Mouse (Mus musculus) midbrain, embryonic 11.5 days (tissue): ENCODE results near the gene Hsd17b11. TPM values are rescaled to one million over a fixed set of nuclear protein-coding genes. Genes with fewer than 3 reads are reported as not detected.

ENCODE experiments used
- ATAC-seq: fragments of 200-750 bp; cut with Nextera tagmentation; 2 replicates; pipeline ENCODE4 v1.8.0; 2017; ENCODE audit warnings: moderate TSS enrichment, moderate library complexity; ENCODE audit not compliant: low FRiP score
- DNase-seq: peaks from one replicate; pipeline ENCODE4 v3.0.0; 2015; ENCODE audit warnings: low spot score; ENCODE audit errors: missing footprints
- H3K27ac ChIP-seq: fragments of 300-500 bp; sonication (generic); 2 replicates; pipeline ENCODE4 v1.5.1; 2014; ENCODE audit warnings: low read depth, low read length
- H3K27me3 ChIP-seq: fragments of 300-500 bp; sonication (generic); 2 replicates; pipeline ENCODE4 v1.6.1; 2014; ENCODE audit warnings: mild to moderate bottlenecking, low read length, moderate library complexity, mixed read lengths; ENCODE audit not compliant: control insufficient read depth, insufficient read depth
- H3K36me3 ChIP-seq: fragments of 300-500 bp; sonication (generic); 2 replicates; pipeline ENCODE4 v1.6.1; 2014; ENCODE audit warnings: mild to moderate bottlenecking, low read length, moderate library complexity, mixed read lengths; ENCODE audit not compliant: control insufficient read depth, insufficient read depth
- H3K4me1 ChIP-seq: fragments of 300-500 bp; sonication (generic); 2 replicates; pipeline ENCODE4 v1.6.1; 2014; ENCODE audit warnings: low read length; ENCODE audit not compliant: control insufficient read depth, insufficient read depth
- H3K4me2 ChIP-seq: fragments of 300-500 bp; sonication (generic); 2 replicates; pipeline ENCODE4 v1.6.1; 2014; ENCODE audit warnings: mild to moderate bottlenecking, moderate library complexity
- H3K4me3 ChIP-seq: fragments of 300-500 bp; sonication (generic); 2 replicates; pipeline ENCODE4 v1.5.1; 2014; ENCODE audit warnings: low read depth, low read length
- H3K9ac ChIP-seq: fragments of 300-500 bp; sonication (generic); 2 replicates; pipeline ENCODE4 v1.6.1; 2014; ENCODE audit warnings: low read length
- H3K9me3 ChIP-seq: fragments of 300-500 bp; sonication (generic); 2 replicates; pipeline ENCODE4 v1.6.1; 2016; ENCODE audit warnings: low read length; ENCODE audit not compliant: control insufficient read depth
- WGBS: fragments of 180-500 bp; shearing (Covaris S2); extraction: QIAGEN DNeasy Blood & Tissue Kit; methylation state at CpG from one replicate; pipeline ENCODE4 v1.1.7; 2014; 5-methylcytosine and 5-hydroxymethylcytosine counted together
- polyA plus RNA-seq: library from polyadenylated mRNA; unstranded; fragments of >200 nt; fragmentation: Nextera tagmentation; extraction: Ambion mirVana; gene quantifications from 2 replicates; pipeline ENCODE4 v1.2.1, GENCODE M21; 2014

Gene Hsd17b11
- polyA plus RNA-seq, 1 experiment from 2014 or later = 1.1 TPM

GRCm38 (mm10) chr5:104023289-104024020, 1.7 kb upstream of the Hsd17b11 start:
- WGBS = 72% methylated on average over 8 of the region's 8 CpGs
- Histone ChIP-seq H3K9ac (no peak overlapping the region), H3K4me2 (no peak overlapping the region), H3K4me3 (no peak overlapping the region), H3K27ac (no peak overlapping the region), H3K4me1 (no peaks in the 10 kb centered on the region), H3K36me3 (no peaks in the 10 kb centered on the region), H3K27me3 (peaks cover 2% of the 10 kb centered on the region; the same call in 1 of the 2 replicates), H3K9me3 (no peaks in the 10 kb centered on the region)
- peak; percentile 79 for DNase-seq
- no peak for ATAC-seq

- H3K4me1 ChIP-seq = no peaks in the 10 kb centered on the region
These were observed 839 bp upstream of the Hsd17b11 start for GRCm38 (mm10) chr5:104022558-104022957.

GRCm38 (mm10) chr5:104011419-104011818, 10.3 kb downstream of the Hsd17b11 start:
- ATAC-seq (no peak), DNase-seq (no peak)
- Histone ChIP-seq H3K4me3 (no peak overlapping the region), H3K27ac (no peak overlapping the region), H3K36me3 (no peaks in the 10 kb centered on the region), H3K9ac (no peak overlapping the region), H3K4me2 (no peak overlapping the region), H3K9me3 (no peaks in the 10 kb centered on the region), H3K4me1 (no peaks in the 10 kb centered on the region), H3K27me3 (no peaks in the 10 kb centered on the region)

More at GRCm38 (mm10) chr5:104022558-104022957, 839 bp upstream of the Hsd17b11 start:
- no peak for DNase-seq
- no peak for ATAC-seq
- H3K9ac ChIP-seq = peak overlapping the region; percentile 61; the same call in 1 of the 2 replicates
- H3K36me3 ChIP-seq = no peaks in the 10 kb centered on the region
- no peaks in the 10 kb centered on the region for H3K9me3 ChIP-seq
- peaks cover 2% of the 10 kb centered on the region; the same call in 1 of the 2 replicates for H3K27me3 ChIP-seq
- no peak overlapping the region for H3K27ac ChIP-seq
- H3K4me3 ChIP-seq = no peak overlapping the region
- peak overlapping the region; percentile 67 for H3K4me2 ChIP-seq
- WGBS = 41% methylated on average over 5 of the region's 5 CpGs

GRCm38 (mm10) chr5:104010261-104010660, 11.5 kb downstream of the Hsd17b11 start:
- H3K9ac ChIP-seq = no peak overlapping the region
- no peak overlapping the region for H3K4me2 ChIP-seq
- no peaks in the 10 kb centered on the region for H3K4me1 ChIP-seq
- ATAC-seq (no peak), DNase-seq (no peak)
- no peak overlapping the region for H3K4me3 ChIP-seq
- WGBS = 94% methylated on average over 7 of the region's 7 CpGs
- H3K36me3 ChIP-seq = no peaks in the 10 kb centered on the region
- no peaks in the 10 kb centered on the region for H3K27me3 ChIP-seq
- H3K9me3 ChIP-seq = no peaks in the 10 kb centered on the region
- H3K27ac ChIP-seq = no peak overlapping the region

GRCm38 (mm10) chr5:104009421-104009820, 12.3 kb downstream of the Hsd17b11 start:
- no peak overlapping the region for H3K27ac ChIP-seq
- no peak overlapping the region for H3K4me2 ChIP-seq
- ATAC-seq (no peak), DNase-seq (peak; percentile 71)
- H3K9me3 ChIP-seq = no peaks in the 10 kb centered on the region
- H3K4me1 ChIP-seq = no peaks in the 10 kb centered on the region
- H3K4me3 ChIP-seq = no peak overlapping the region
- no peaks in the 10 kb centered on the region for H3K27me3 ChIP-seq
- no peak overlapping the region for H3K9ac ChIP-seq
- H3K36me3 ChIP-seq = no peaks in the 10 kb centered on the region
- WGBS = 86% methylated on average over 3 of the region's 3 CpGs

GRCm38 (mm10) chr5:104007801-104008200, 13.9 kb downstream of the Hsd17b11 start:
- no peaks in the 10 kb centered on the region for H3K9me3 ChIP-seq
- H3K27ac ChIP-seq = no peak overlapping the region
- no peak overlapping the region for H3K4me3 ChIP-seq
- H3K36me3 ChIP-seq = no peaks in the 10 kb centered on the region
- no peak for ATAC-seq
- no peaks in the 10 kb centered on the region for H3K27me3 ChIP-seq
- no peaks in the 10 kb centered on the region for H3K4me1 ChIP-seq
- WGBS = 67% methylated on average over 5 of the region's 5 CpGs
- DNase-seq = no peak
- no peak overlapping the region for H3K4me2 ChIP-seq
- no peak overlapping the region for H3K9ac ChIP-seq

GRCm38 (mm10) chr5:104006811-104007210, 14.9 kb downstream of the Hsd17b11 start:
- no peaks in the 10 kb centered on the region for H3K36me3 ChIP-seq
- H3K4me1 ChIP-seq = no peaks in the 10 kb centered on the region
- no peak for DNase-seq
- H3K9ac ChIP-seq = no peak overlapping the region
- H3K4me2 ChIP-seq = no peak overlapping the region
- no peak overlapping the region for H3K27ac ChIP-seq
- H3K9me3 ChIP-seq = no peaks in the 10 kb centered on the region
- 81% methylated on average over 3 of the region's 3 CpGs for WGBS
- H3K4me3 ChIP-seq = no peak overlapping the region
- H3K27me3 ChIP-seq = no peaks in the 10 kb centered on the region
- ATAC-seq = no peak

GRCm38 (mm10) chr5:104003955-104004354, 17.8 kb downstream of the Hsd17b11 start:
- Histone ChIP-seq H3K4me3 (no peak overlapping the region), H3K27me3 (no peaks in the 10 kb centered on the region), H3K4me2 (no peak overlapping the region), H3K4me1 (no peaks in the 10 kb centered on the region), H3K36me3 (no peaks in the 10 kb centered on the region), H3K27ac (no peak overlapping the region), H3K9ac (no peak overlapping the region), H3K9me3 (no peaks in the 10 kb centered on the region)
- 86% methylated on average over 2 of the region's 2 CpGs for WGBS
- no peak for ATAC-seq
- no peak for DNase-seq

- Histone ChIP-seq H3K4me2 (peak overlapping the region; percentile 29; the same call in 1 of the 2 replicates), H3K4me1 (no peaks in the 10 kb centered on the region), H3K4me3 (no peak overlapping the region), H3K27ac (no peak overlapping the region), H3K9ac (no peak overlapping the region), H3K9me3 (no peaks in the 10 kb centered on the region), H3K27me3 (no peaks in the 10 kb centered on the region), H3K36me3 (no peaks in the 10 kb centered on the region)
- WGBS = 50% methylated on average over 15 of the region's 15 CpGs
- DNase-seq (peak; percentile 73), ATAC-seq (no peak)
These were observed 18.3 kb downstream of the Hsd17b11 start for GRCm38 (mm10) chr5:104003256-104003931.
